Mouse (Mus musculus) kidney, embryonic 16.5 days (tissue): ENCODE measurements around the gene Gemin8. TPM values are rescaled to one million over a fixed set of nuclear protein-coding genes. Genes with fewer than 3 reads are reported as not detected.

ENCODE experiments used
- ATAC-seq: fragments of 200-750 bp; cut with Nextera tagmentation; 2 replicates; pipeline ENCODE4 v1.8.0; 2017; ENCODE audit warnings: moderate TSS enrichment; ENCODE audit not compliant: low FRiP score, low TSS enrichment
- H3K27ac ChIP-seq: fragments of 300-500 bp; sonication (generic); 2 replicates; pipeline ENCODE4 v1.5.1; 2014; ENCODE audit warnings: low read length
- H3K27me3 ChIP-seq: fragments of 300-500 bp; sonication (generic); 2 replicates; pipeline ENCODE4 v1.6.1; 2014; ENCODE audit warnings: low read length, control low read depth, mixed read lengths; ENCODE audit not compliant: insufficient read depth
- H3K36me3 ChIP-seq: fragments of 300-500 bp; sonication (generic); 2 replicates; pipeline ENCODE4 v1.6.1; 2014; ENCODE audit warnings: low read length, control low read depth, mixed read lengths; ENCODE audit not compliant: insufficient read depth
- H3K4me1 ChIP-seq: fragments of 300-500 bp; sonication (generic); 2 replicates; pipeline ENCODE4 v1.6.1; 2014; ENCODE audit warnings: low read length, control low read depth, mixed read lengths; ENCODE audit not compliant: insufficient read depth
- H3K4me2 ChIP-seq: fragments of 300-500 bp; sonication (generic); replicated peaks from 2 replicates; pipeline ENCODE4 v1.6.1; 2014; ENCODE audit warnings: low read depth, low read length
- H3K4me3 ChIP-seq: fragments of 300-500 bp; sonication (generic); 2 replicates; pipeline ENCODE4 v1.5.1; 2014; ENCODE audit warnings: mild to moderate bottlenecking, low read length
- H3K9ac ChIP-seq: fragments of 300-500 bp; sonication (generic); replicated peaks from 2 replicates; pipeline ENCODE4 v1.6.1; 2014; ENCODE audit warnings: low read length
- H3K9me3 ChIP-seq: fragments of 300-500 bp; sonication (generic); 2 replicates; pipeline ENCODE4 v1.6.1; 2016; ENCODE audit warnings: low read length, control low read depth
- WGBS: fragments of 180-500 bp; shearing (Covaris S2); extraction: QIAGEN DNeasy Blood & Tissue Kit; methylation state at CpG from one replicate; pipeline ENCODE4 v1.1.7; 2014; 5-methylcytosine and 5-hydroxymethylcytosine counted together
- polyA plus RNA-seq: library from polyadenylated mRNA; unstranded; fragments of >200 nt; fragmentation: Nextera tagmentation; extraction: Ambion mirVana; gene quantifications from 2 replicates; pipeline ENCODE4 v1.2.1, GENCODE M21; 2015

The Gemin8 gene
- polyA plus RNA-seq = 13.5 and 15.8 TPM in 2 replicates

- Histone ChIP-seq H3K9ac (peak within 1 kb of the TSS; percentile 68), H3K9me3 (no peaks in the 10 kb centered on the region), H3K27me3 (no peaks in the 10 kb centered on the region; the same call in 1 of the 2 replicates), H3K4me2 (peak within 1 kb of the TSS; percentile 60), H3K4me1 (no peaks in the 10 kb centered on the region), H3K36me3 (no peaks in the 10 kb centered on the region), H3K27ac (peak within 1 kb of the TSS; percentile 69), H3K4me3 (peak within 1 kb of the TSS; percentile 69)
- peak; percentile 99 for ATAC-seq
- 28% methylated on average over 31 of the region's 31 CpGs for WGBS
Measured at GRCm38 (mm10) chrX:166169892-166170799, at the start of gene Gemin8. Gemin8 (plus strand) TSS chrX:166170454.

DNA sequence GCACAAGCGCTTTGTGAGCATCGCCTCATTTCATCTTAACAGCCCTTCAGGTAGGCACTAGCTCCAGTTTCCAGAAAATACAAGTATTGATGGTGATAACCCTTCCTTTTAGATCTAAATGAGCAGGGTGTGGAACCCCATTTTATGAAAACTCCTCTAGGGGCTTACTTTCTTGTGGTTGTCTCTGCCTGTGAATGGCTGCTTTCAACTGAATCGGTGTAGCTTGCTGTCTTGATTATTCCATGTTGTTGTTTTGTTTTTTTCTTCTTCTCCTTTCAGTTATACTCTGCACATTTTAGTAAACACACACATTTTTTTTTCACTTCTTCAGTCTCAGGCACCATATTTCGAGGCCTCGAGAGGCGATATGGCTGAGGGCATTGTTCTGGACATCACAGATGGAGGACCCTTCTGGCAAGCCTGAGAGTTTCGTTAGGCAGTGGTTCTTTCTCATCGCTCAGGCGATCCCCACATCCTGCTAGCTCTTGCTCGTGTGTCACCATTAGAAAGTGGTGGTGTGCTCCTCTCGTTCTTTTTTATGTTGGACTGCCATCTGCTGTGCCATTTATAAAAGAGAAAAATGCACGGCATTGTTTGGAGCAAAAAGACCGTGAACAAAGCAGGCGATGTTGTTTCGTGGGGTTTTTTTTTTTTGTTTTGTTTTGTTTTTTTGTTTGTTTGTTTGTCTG lies 23.0 kb upstream of the Gemin8 start:
- Histone ChIP-seq H3K36me3 (no peaks in the 10 kb centered on the region), H3K4me2 (no peak overlapping the region), H3K4me1 (no peaks in the 10 kb centered on the region), H3K27me3 (peaks cover 19% of the 10 kb centered on the region; the same call in 1 of the 2 replicates), H3K9me3 (no peaks in the 10 kb centered on the region), H3K9ac (no peak overlapping the region), H3K4me3 (no peak overlapping the region), H3K27ac (no peak overlapping the region)
- ATAC-seq = no peak
- 77% methylated on average over 15 of the region's 15 CpGs for whole genome bisulfite sequencing

DNA sequence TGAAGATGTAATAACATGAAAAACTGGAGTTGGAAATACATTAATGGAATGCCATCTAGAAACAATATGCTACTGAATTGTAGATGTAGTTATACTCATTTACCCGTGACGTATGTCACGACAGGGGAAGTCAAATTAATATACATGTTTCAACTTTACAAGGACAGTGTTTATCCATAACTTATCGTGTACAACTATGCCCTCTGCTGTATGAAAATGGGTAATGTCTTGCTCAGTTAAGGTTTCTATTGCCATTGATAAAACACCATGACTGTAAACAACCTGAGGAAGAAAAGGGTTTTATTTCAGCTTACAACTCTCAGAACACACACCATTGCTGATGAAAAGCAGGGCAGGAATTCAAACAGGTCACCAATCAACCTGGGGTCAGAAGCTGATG lies 7.5 kb upstream of the Gemin8 start:
- no peaks in the 10 kb centered on the region; the same call in 1 of the 2 replicates for H3K27me3 ChIP-seq
- no peak overlapping the region for H3K9ac ChIP-seq
- H3K4me2 ChIP-seq = no peak overlapping the region
- no peaks in the 10 kb centered on the region for H3K36me3 ChIP-seq
- ATAC-seq = no peak
- WGBS = 62% methylated on average over 4 of the region's 4 CpGs
- no peaks in the 10 kb centered on the region for H3K4me1 ChIP-seq
- H3K9me3 ChIP-seq = no peaks in the 10 kb centered on the region
- H3K27ac ChIP-seq = no peak overlapping the region
- H3K4me3 ChIP-seq = no peak overlapping the region

DNA sequence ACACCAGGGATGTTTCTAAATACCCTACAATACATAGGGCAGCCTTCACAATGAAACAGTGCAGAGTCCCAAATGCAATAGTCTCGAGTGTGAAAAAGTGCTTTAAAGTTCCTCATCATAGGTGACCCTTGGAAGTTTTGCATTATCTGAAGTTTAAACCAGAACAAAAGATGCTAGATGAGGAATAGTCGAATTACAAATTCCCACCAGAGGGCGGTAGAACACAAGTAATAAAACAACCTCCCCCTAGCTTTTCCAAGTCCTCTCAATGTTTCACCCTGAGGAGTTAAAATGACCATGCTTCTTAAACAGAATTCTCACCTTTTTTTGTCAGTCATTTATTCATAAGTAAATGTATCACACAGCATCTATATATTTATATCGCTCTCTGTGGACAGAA lies 2.9 kb upstream of the Gemin8 start:
- Histone ChIP-seq H3K9me3 (no peaks in the 10 kb centered on the region), H3K27me3 (no peaks in the 10 kb centered on the region; the same call in 1 of the 2 replicates), H3K27ac (no peak overlapping the region), H3K4me1 (no peaks in the 10 kb centered on the region), H3K4me2 (no peak overlapping the region), H3K4me3 (no peak overlapping the region), H3K9ac (no peak overlapping the region), H3K36me3 (no peaks in the 10 kb centered on the region)
- 9% methylated on average over 4 of the region's 4 CpGs for WGBS
- no peak for ATAC-seq

DNA sequence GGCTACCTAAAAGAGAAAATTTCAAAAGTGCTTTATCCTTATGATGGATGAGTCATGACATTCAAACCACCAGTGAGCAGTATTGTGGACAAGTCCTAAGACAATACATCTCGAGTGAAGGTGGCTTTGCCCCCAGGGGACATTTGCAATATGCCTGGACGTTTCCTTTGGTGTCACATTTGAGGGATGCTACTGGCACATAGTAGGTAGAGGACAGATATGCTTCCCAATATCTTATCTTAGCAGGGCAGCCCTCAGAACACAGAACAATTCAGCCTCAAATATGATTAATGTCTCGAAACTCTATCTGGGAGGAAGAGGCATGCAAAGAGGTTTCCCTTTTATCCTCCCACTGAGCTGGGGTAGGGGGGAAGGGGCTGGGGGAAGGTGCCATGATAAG lies 2.3 kb upstream of the Gemin8 start:
- Histone ChIP-seq H3K9me3 (no peaks in the 10 kb centered on the region), H3K27ac (no peak overlapping the region), H3K4me2 (no peak overlapping the region), H3K9ac (no peak overlapping the region), H3K4me3 (no peak overlapping the region), H3K36me3 (no peaks in the 10 kb centered on the region), H3K4me1 (no peaks in the 10 kb centered on the region), H3K27me3 (no peaks in the 10 kb centered on the region; the same call in 1 of the 2 replicates)
- ATAC-seq = no peak
- 52% methylated on average over 3 of the region's 3 CpGs for WGBS

GRCm38 (mm10) chrX:166170800-166171738 lies 815 bp downstream of the Gemin8 start:
- WGBS = 26% methylated on average over 9 of the region's 9 CpGs
- H3K4me3 ChIP-seq = peak overlapping the region; percentile 69
- no peaks in the 10 kb centered on the region for H3K9me3 ChIP-seq
- H3K4me1 ChIP-seq = no peaks in the 10 kb centered on the region
- H3K36me3 ChIP-seq = no peaks in the 10 kb centered on the region
- peak overlapping the region; percentile 60 for H3K4me2 ChIP-seq
- peak overlapping the region; percentile 68 for H3K9ac ChIP-seq
- no peaks in the 10 kb centered on the region; the same call in 1 of the 2 replicates for H3K27me3 ChIP-seq
- peak overlapping the region; percentile 69 for H3K27ac ChIP-seq
- ATAC-seq = no peak; the same call in 1 of the 2 replicates

- ATAC-seq = no peak
- 64% methylated on average over 4 of the region's 4 CpGs for WGBS
- H3K4me1 ChIP-seq = no peaks in the 10 kb centered on the region
- H3K9ac ChIP-seq = no peak overlapping the region
- no peak overlapping the region for H3K4me3 ChIP-seq
- H3K4me2 ChIP-seq = no peak overlapping the region
- no peaks in the 10 kb centered on the region for H3K9me3 ChIP-seq
- H3K36me3 ChIP-seq = no peaks in the 10 kb centered on the region
- no peaks in the 10 kb centered on the region; the same call in 1 of the 2 replicates for H3K27me3 ChIP-seq
- H3K27ac ChIP-seq = no peak overlapping the region
Measured at GRCm38 (mm10) chrX:166172041-166172440, 1.8 kb downstream of the Gemin8 start.

DNA sequence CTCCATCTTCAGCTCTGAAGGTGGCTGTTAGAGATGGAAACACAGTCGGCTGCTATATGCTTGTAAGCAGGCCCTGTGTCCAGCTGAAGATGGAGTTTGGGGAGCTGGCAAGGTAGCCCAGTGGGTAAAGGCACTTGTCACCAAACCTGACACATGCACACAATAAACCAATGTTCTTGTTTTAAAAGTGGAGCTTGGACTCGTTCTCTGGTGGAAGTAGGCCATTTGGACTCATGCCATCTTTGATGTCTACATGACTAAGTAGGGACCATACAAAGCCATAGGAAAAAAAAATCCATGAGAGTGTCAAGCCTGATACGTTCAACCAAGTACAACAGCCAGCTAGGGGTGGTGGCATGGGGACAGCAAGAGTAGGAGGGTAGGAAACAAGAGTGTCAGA lies 2.4 kb downstream of the Gemin8 start:
- no peak for ATAC-seq
- Histone ChIP-seq H3K9me3 (no peaks in the 10 kb centered on the region), H3K4me3 (no peak overlapping the region), H3K27ac (no peak overlapping the region), H3K4me2 (no peak overlapping the region), H3K27me3 (no peaks in the 10 kb centered on the region; the same call in 1 of the 2 replicates), H3K9ac (no peak overlapping the region), H3K4me1 (no peaks in the 10 kb centered on the region), H3K36me3 (no peaks in the 10 kb centered on the region)
- 62% methylated on average over 3 of the region's 3 CpGs for WGBS

DNA sequence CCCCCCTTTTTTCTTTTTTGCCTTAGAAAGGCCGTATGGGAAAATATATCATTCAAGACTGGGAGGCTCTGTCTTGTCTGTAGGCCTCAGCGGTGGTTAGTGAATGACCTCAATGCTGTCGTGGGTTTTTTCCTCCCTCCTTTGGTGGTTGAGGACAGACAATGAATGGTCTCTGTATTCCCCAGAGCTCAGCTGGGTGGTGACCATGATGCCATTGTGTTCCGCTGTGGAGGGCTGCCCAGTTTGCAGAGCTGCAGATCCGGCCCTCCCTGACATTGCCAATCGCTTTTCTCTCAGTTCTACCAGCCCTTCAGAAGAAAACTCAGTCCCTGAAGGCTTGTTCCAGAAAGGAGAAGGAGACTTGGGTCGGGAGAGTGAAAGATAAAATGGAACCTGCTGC lies 3.5 kb downstream of the Gemin8 start:
- Histone ChIP-seq H3K9ac (no peak overlapping the region), H3K4me1 (no peaks in the 10 kb centered on the region), H3K36me3 (no peaks in the 10 kb centered on the region), H3K4me2 (no peak overlapping the region), H3K9me3 (no peaks in the 10 kb centered on the region), H3K27ac (no peak overlapping the region), H3K4me3 (no peak overlapping the region), H3K27me3 (no peaks in the 10 kb centered on the region; the same call in 1 of the 2 replicates)
- no peak for ATAC-seq
- WGBS = 74% methylated on average over 7 of the region's 7 CpGs
